Mouse (Mus musculus): ENCODE data around the gene Nfkb2. TPM values are rescaled to one million over a fixed set of nuclear protein-coding genes. Genes with fewer than 3 reads are reported as not detected.

Gene Nfkb2
- total and polyA plus RNA-seq, 3 experiments: 27.2 to 43.0 TPM; not detected in 1

DNA sequence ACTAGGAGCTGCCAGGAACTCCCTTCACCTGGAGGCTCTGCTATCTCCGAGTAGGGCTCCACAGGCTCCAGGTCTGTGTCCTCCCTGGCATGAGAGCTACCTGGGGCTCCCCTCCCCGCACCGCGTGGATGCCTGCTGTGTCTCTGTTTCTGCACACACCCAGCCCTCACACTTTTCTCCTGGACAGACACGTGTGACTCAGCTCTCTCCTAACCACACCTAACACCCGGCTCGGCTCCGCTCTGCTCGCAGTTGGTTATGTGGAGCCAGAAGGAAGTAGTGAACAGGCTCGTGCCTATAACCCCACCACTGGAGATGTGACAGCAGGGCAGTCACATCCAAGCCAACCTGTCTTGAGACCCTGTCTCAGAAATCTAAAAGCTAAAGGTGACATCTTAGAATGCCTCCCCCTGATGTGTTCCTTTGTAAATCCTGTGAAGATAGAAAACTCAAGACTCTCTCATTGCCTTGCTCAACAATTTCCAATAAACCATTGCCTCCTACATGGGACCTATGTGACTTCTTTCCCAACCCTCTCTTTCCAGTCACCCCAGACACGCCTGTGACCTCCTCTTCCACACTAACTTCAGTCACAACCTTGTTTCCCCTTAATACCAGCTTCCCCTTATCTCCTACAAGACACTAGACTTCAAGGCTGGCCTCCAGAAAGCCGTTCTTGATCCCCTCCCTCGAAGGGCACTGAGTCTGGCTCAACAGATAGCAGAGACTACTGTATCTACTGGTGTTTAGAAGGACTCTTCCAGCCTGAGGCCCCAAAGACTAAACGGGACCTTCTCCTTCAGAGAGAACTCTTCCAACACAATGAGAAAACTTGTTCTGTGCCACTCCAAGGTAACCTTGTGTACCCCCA is 11.0 kb downstream of the Nfkb2 start (continued):
- TF ChIP-seq MEF2A (IDR thresholded peaks at IDR 0.05; ENCODE audit: extremely low read depth, insufficient replicate concordance, low read depth, low read length, poor library complexity, severe bottlenecking) (no peak), ZC3H11A (IDR thresholded peaks at IDR 0.05; ENCODE audit: low read depth, low read length) (no peak; the same call in 1 of the 2 replicates), MXI1 (IDR thresholded peaks at IDR 0.05; ENCODE audit: low read depth, low read length) (peak; percentile 94), SIN3A (IDR thresholded peaks at IDR 0.05; ENCODE audit: low read length) (peak; percentile 80), RAD21 (IDR thresholded peaks at IDR 0.05; ENCODE audit: low read depth, low read length) (no peak; the same call in 1 of the 2 replicates), GATA1 (IDR thresholded peaks at IDR 0.05; ENCODE audit: low read depth, low read length) (peak; percentile 89), NRF1 (IDR thresholded peaks at IDR 0.05; ENCODE audit: insufficient read depth, low read depth, low read length, poor library complexity, severe bottlenecking) (no peak), POLR2AphosphoS5 (IDR thresholded peaks at IDR 0.05; ENCODE audit: borderline replicate concordance, low read depth, low read length) (no peak), NELFE (IDR thresholded peaks at IDR 0.05; ENCODE audit: low read depth, low read length) (peak; percentile 39), MAX (IDR thresholded peaks at IDR 0.05; ENCODE audit: low read length) (peak; percentile 92), TCF12 (IDR thresholded peaks at IDR 0.05; ENCODE audit: low read depth, low read length) (peak; percentile 89), CHD1 (IDR thresholded peaks at IDR 0.05; ENCODE audit: low read depth, low read length) (no peak), JUND (IDR thresholded peaks at IDR 0.05; ENCODE audit: low read depth, low read length) (0 out of 2 replicates have a peak, but pooled peaks have one; percentile 55), KAT2A (conservative IDR thresholded peaks at IDR 0.05; ENCODE audit: low read depth, low read length) (no peak), CTCF (IDR thresholded peaks at IDR 0.05 in 2 of 3, conservative IDR thresholded peaks at IDR 0.05 in 1 of 3; ENCODE audit: control insufficient read depth in 1 of 3, insufficient read depth in 1 of 3, low read depth in 2 of 3, low read length in 3 of 3, poor library complexity in 1 of 3, severe bottlenecking in 1 of 3) (no peak), EP300 (IDR thresholded peaks at IDR 0.05; ENCODE audit: low read depth in 1 of 2, low read length in 2 of 2) (peak; percentile 85 to 93), USF1 (IDR thresholded peaks at IDR 0.05; ENCODE audit: low read depth, low read length) (peak; percentile 36; the same call in 1 of the 2 replicates)

DNA sequence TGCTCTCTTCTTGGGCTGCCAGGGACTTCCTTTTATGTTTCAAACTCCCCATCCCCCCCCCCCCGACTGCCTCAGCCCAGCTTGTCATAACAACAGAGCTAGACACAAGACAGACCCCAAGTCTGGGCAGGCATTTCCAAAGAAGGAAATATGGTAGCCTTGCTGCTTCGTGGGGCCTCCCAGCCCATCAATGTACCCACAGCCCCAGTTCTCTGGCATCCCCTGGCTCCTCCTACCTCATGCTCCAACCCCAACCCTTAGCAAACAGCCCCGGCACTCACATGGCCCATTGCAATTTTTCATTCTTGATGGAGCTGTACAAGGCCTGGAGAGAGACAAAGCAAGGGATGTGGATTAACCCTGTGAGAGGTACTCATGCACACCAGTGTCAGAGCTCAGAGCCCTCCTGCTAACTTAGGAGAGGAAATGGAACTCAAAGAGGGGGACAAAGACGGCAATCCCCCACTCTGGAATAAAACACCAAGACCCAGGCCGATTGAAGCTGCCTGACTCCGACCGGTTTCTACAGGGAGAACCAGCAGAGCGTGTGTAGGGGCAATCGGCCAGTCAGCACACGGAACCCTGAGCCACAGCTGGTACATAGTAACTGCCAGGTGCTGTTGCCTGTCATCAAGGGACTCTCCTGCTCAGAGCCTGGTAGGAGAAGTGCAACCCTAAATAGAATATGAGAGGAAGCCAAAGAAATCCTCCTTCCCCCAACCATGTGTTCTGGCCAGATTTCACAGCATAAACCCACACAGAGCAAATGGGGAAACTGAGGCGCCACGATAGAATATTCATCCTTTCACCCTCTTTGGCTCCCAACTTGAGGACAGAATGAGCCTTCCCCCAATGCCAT is 11.9 kb downstream of the Nfkb2 start:
- peak overlapping the region; percentile 8; the same call in 1 of the 2 replicates for H3K9ac ChIP-seq (ENCODE audit: control insufficient read depth, low read depth, low read length, poor library complexity, severe bottlenecking)
- H3K4me3 ChIP-seq (ENCODE audit: control insufficient read depth in 1 of 2, insufficient read depth in 1 of 2, low read depth in 2 of 2, low read length in 2 of 2): no peak overlapping the region
- no peaks in the 10 kb centered on the region for H3K27me3 ChIP-seq (ENCODE audit: control insufficient read depth in 1 of 2, insufficient read depth in 2 of 2, low read length in 2 of 2)
- peak overlapping the region; percentile 88 for H3K27ac ChIP-seq (ENCODE audit: control insufficient read depth, low read depth, low read length)
- H3K36me3 ChIP-seq (ENCODE audit: control insufficient read depth in 1 of 2, insufficient read depth in 2 of 2, low read length in 2 of 2): peaks cover 0 to 16% of the 10 kb centered on the region in 2 experiments; a peak in 2 of 4 replicates
- H3K9me3 ChIP-seq (replicated peaks; ENCODE audit: insufficient read depth, low read length): no peaks in the 10 kb centered on the region
- H3K79me2 ChIP-seq (ENCODE audit: control insufficient read depth, insufficient read depth, low read length, poor library complexity): no peaks in the 10 kb centered on the region
- peaks cover 14 to 30% of the 10 kb centered on the region in 2 experiments for H3K4me1 ChIP-seq (ENCODE audit: control insufficient read depth in 1 of 2, insufficient read depth in 2 of 2, low read length in 2 of 2)
- TF ChIP-seq MAZ (IDR thresholded peaks at IDR 0.05; ENCODE audit: low read depth, low read length) (no peak), USF1 (IDR thresholded peaks at IDR 0.05; ENCODE audit: low read depth, low read length) (no peak), GABPA (IDR thresholded peaks at IDR 0.05; ENCODE audit: low read depth, low read length) (no peak), ZNF384 (IDR thresholded peaks at IDR 0.05; ENCODE audit: low read depth, low read length) (no peak), ELF1 (IDR thresholded peaks at IDR 0.05; ENCODE audit: low read depth, low read length) (no peak), TCF12 (IDR thresholded peaks at IDR 0.05; ENCODE audit: low read depth, low read length) (no peak), MAFK (IDR thresholded peaks at IDR 0.05; ENCODE audit: borderline replicate concordance, low read depth, low read length) (no peak), JUND (IDR thresholded peaks at IDR 0.05; ENCODE audit: low read depth, low read length) (no peak), BHLHE40 (IDR thresholded peaks at IDR 0.05; ENCODE audit: borderline replicate concordance, low read depth, low read length) (no peak), ZMIZ1 (IDR thresholded peaks at IDR 0.05; ENCODE audit: low read depth, low read length) (no peak), USF2 (IDR thresholded peaks at IDR 0.05; ENCODE audit: borderline replicate concordance in 1 of 2, insufficient read depth in 1 of 2, low read depth in 1 of 2, low read length in 2 of 2) (no peak), CHD2 (IDR thresholded peaks at IDR 0.05; ENCODE audit: low read length) (no peak), E2F4 (IDR thresholded peaks at IDR 0.05; ENCODE audit: borderline replicate concordance, low read depth, low read length) (no peak), GATA1 (IDR thresholded peaks at IDR 0.05; ENCODE audit: low read depth, low read length) (no peak), SIN3A (IDR thresholded peaks at IDR 0.05; ENCODE audit: low read length) (no peak), POLR2AphosphoS2 (IDR thresholded peaks at IDR 0.05; ENCODE audit: low read length) (no peak), RCOR1 (IDR thresholded peaks at IDR 0.05; ENCODE audit: low read depth, low read length) (no peak; the same call in 1 of the 2 replicates), RAD21 (IDR thresholded peaks at IDR 0.05; ENCODE audit: low read depth, low read length) (no peak)
- DNase-seq (ENCODE audit: low read depth, low spot score): no peak

All from MEL (cell line).